Mouse (Mus musculus): ENCODE measurements around the gene Alpk3.
A peak's percentile ranks its signal among the peaks of the same experiment; 100 is the strongest.
"Not testable (repeated sequence)": the region's sequence is repeated elsewhere in the genome, so short reads cannot be mapped to it uniquely, and the experiment has no call there.

Alpk3 gene

GRCm38 (mm10) chr7:81133416-81133815, 76.0 kb downstream of the Alpk3 start:
- DNase-seq = no peak

- DNase-seq = no peak
Observed at GRCm38 (mm10) chr7:81133941-81134340, 76.5 kb downstream of the Alpk3 start.

- peak; percentile 55 for DNase-seq
Observed at GRCm38 (mm10) chr7:81134614-81135067, 77.2 kb downstream of the Alpk3 start.

DNA sequence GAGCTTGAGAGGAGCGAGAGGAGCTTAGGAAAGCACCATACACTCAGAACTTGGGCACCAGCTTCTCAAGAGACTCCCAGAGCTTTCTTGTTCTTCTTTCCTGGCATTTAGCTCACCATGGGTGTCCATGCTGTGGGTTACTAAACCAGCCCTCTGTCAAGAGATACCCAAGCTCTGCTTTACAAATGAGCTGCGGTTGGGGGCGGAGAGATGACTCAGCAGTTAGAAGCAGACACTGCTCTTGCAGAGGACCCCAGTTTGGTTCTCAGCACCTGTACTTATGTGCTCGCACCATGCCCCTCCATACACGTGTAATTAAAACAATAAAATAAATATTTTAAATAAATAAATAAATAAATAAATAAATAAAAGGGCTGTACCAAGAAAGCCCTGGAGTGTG, 79.9 kb downstream of the Alpk3 start:
- DNase-seq = no peak

GRCm38 (mm10) chr7:81139100-81139499, 81.7 kb downstream of the Alpk3 start:
- no peak for DNase-seq

DNA sequence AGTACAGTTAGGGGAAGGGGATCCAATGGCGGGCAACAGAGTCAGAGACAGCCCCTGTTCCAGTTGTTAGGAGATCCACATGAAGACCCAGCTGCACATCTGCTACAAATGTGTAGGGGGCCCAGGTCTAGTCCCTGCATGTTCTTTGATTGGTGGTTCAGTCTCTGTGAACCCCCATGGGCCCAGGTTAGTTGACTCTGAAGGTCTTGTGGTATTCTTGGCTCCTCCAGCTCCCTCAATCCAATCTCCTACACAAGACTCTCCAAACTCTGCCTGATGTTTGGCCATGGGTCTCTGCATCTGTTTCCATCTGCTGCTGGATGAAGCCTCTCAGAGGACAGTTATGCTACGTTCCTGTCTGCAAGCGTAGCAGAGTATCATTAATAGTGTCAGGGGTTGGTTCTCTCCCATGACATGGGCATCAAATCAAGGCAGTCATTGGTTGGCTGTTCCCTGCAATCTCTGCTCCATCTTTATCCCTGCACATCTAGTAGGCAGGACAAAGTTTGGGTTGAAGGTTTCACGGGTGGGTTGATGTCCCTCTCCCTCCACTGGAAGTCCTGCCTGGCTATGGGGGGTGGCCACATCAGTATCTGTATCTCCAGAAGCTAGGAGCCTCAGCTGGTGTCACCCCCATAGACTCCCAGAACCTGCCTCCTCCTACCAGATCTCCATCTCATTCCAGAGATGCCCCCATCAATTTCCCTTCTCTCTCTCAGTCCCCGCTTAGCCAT, 82.4 kb downstream of the Alpk3 start:
- no peak for DNase-seq

GRCm38 (mm10) chr7:81141541-81141940, 84.1 kb downstream of the Alpk3 start:
- no peak for DNase-seq

- not testable (repeated sequence) for DNase-seq
Observed at GRCm38 (mm10) chr7:81143056-81143455, 85.7 kb downstream of the Alpk3 start.

DNA sequence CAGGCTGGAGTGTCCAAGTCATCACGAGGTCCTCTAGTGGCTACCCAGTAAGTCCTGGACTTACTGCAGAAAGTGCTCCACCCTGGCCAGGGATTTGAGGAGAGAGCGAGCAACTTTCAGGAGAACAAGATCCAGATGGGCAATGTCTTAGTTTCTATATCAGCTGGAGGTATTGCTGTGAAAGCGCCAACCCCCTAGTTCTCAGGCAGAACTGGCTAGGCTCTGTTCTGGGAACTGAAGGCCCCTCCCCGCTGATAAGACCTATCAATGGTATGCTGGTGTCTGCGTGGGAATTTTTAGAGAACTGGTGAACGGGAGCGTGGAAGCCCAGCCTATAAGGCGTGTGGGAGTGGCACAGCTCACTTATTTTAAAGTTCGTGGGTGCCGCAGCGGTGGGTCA, 92.4 kb downstream of the Alpk3 start:
- DNase-seq = no peak

GRCm38 (mm10) chr7:81151216-81151615, 93.8 kb downstream of the Alpk3 start:
- DNase-seq = no peak

DNA sequence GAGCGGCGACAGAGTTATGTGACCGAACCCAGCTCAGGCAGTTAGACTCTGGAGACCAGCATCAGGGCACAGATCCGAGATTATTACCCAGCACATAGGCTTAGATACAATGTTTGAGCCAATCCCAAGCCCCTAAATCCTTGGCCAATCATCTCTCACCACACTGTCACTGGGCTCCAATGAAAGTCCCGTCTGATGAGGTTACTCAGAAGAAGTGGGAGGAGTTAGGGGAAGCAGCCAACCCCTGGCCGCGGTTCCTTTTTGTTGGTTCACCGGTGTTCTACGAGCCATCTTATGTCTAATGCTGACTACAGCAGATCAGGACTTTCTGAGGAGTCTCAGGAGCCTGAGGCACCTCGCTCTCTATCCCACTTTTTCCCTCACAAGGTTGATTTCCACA, 94.9 kb downstream of the Alpk3 start:
- DNase-seq = no peak

GRCm38 (mm10) chr7:81152826-81153225, 95.4 kb downstream of the Alpk3 start:
- DNase-seq = no peak

DNA sequence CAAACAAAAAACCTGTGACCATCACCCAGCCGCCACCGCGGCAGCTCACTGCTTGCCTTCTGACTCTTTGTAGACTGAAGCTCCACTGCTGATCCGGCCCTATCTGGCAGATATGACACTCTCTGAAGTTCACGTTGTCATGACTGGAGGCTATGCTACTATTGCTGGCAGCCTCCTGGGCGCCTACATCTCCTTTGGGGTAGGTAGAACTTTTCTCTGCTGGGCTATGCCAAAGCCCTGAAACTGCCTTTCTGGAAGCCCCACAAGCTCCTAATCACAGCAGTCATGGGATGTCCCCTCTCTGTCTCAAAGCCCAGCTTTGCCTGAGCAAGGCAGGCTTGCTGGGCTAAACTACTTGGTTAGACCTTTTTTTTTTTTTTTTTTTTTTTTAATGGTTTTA, 95.9 kb downstream of the Alpk3 start:
- no peak for DNase-seq

GRCm38 (mm10) chr7:81154244-81154643, 96.8 kb downstream of the Alpk3 start:
- not testable (repeated sequence) for DNase-seq

DNA sequence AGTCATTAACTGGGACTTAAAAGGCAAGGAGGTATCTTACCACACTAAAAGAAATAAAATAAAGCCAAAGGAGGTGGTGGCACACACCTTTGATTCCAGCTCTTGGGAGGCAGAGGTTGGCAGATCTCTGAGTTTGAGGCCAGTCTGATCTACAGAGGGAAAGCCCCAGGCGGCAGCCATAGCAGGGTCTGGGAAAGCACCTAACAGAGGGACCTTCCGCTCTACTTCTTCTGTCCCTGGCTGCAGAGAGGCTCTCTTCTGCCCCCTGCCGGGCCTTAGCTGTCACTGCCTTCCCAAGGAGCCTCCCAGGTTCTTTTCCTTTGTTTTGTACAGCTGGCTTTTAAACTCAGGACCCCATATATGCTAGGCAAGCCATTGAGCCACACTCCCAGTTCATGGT, 97.6 kb downstream of the Alpk3 start:
- no peak for DNase-seq
